19 mouse cellular contexts compared by ENCODE assay signal in the genomic region with DNA sequence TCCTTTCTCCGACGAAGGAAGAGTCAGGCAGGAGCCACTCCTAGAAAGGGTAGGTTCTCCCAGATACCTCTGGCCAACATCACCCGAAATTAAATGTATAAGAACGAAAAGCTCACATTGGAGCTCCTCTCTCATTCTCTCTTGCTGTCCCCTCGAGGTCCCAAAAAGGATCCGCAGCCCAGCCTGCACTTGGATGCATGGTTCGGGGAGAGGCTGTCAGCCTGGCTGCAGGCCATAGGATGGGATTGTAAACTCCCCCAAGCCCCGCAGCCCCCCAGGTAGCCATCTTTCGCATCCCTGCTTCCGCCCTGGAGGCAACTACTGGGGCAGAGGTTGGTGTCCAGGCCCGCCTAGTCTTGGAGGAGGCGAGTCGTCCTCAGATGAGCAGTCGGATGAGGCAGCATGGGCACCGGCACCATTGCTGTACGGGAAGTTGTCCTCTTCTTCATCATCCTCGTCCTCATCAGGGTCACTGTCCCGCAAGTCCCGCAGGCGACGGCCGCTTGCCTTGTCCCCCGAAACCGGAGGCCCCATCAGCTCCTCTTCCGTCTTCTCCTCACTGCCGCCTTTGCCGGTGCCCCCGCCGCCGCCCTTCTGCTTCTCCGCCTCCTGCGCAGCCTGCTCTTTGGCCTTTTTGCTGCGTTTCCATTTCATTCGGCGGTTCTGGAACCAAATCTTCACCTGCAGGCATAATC. TPM values are rescaled to one million over a fixed set of nuclear protein-coding genes. Genes with fewer than 3 reads are reported as not detected.
A peak's percentile ranks its signal among the peaks of the same experiment; 100 is the strongest.
DNase-seq lines count a peak whose midpoint lies in the region; ATAC-seq and TF ChIP-seq lines count a peak whose summit lies in the region.
"Had no signal": no experiment of that assay in that cellular context is flagged by ENCODE, and none has a peak within 500 bp of the region (broad histone marks: within the 10 kb centered on the region; RNA-seq: fewer than 3 reads in every experiment).

No protein-coding gene starts in this region.

- TF ChIP-seq CTCF in forebrain, postnatal 0 days (IDR thresholded peaks at IDR 0.05; ENCODE audit: low read depth): no peak

- H3K9me3 ChIP-seq in forebrain, postnatal 0 days (ENCODE audit: low read length): no peaks in the 10 kb centered on the region
- H3K9me3 ChIP-seq in forebrain, embryonic 13.5 days (replicated peaks): no peaks in the 10 kb centered on the region
- H3K9me3 ChIP-seq in midbrain, embryonic 11.5 days (ENCODE audit: control insufficient read depth, low read length): no peaks in the 10 kb centered on the region
- no peaks in the 10 kb centered on the region for H3K9me3 ChIP-seq in midbrain, embryonic 16.5 days (replicated peaks; ENCODE audit: control insufficient read depth, low read length, poor library complexity, severe bottlenecking)
- no peaks in the 10 kb centered on the region for H3K9me3 ChIP-seq in limb, embryonic 12.5 days
- no peaks in the 10 kb centered on the region for H3K9me3 ChIP-seq in stomach, embryonic 16.5 days (replicated peaks; ENCODE audit: control insufficient read depth, low read length)
- H3K9me3 ChIP-seq: hindbrain, embryonic 12.5 days had no signal

- WGBS in forebrain, postnatal 0 days: 4% methylated on average over 35 of the region's 35 CpGs
- WGBS in forebrain, embryonic 13.5 days: 1% methylated on average over 35 of the region's 35 CpGs
- WGBS in midbrain, embryonic 11.5 days: under 1% methylated on average over 35 of the region's 35 CpGs
- under 1% methylated on average over 35 of the region's 35 CpGs for WGBS in midbrain, embryonic 16.5 days
- 2% methylated on average over 35 of the region's 35 CpGs for WGBS in limb, embryonic 12.5 days
- WGBS in stomach, embryonic 16.5 days: 13% methylated on average over 35 of the region's 35 CpGs

- H3K27me3 ChIP-seq in forebrain, postnatal 0 days (ENCODE audit: insufficient read depth, low read length): peaks cover 90% of the 10 kb centered on the region
- peaks cover 100% of the 10 kb centered on the region for H3K27me3 ChIP-seq in forebrain, embryonic 13.5 days
- H3K27me3 ChIP-seq in midbrain, embryonic 11.5 days (ENCODE audit: control insufficient read depth, insufficient read depth, low read length): peaks cover 100% of the 10 kb centered on the region
- peaks cover 62% of the 10 kb centered on the region for H3K27me3 ChIP-seq in midbrain, embryonic 16.5 days (ENCODE audit: control insufficient read depth, insufficient read depth, low read depth, low read length)
- peaks cover 100% of the 10 kb centered on the region for H3K27me3 ChIP-seq in limb, embryonic 12.5 days
- H3K27me3 ChIP-seq in stomach, embryonic 16.5 days (ENCODE audit: control insufficient read depth, insufficient read depth, low read length): peaks cover 74% of the 10 kb centered on the region

- ATAC-seq in forebrain, postnatal 0 days: no peak
- ATAC-seq in forebrain, embryonic 13.5 days: no peak
- no peak for ATAC-seq in midbrain, embryonic 11.5 days (ENCODE audit: low FRiP score)
- ATAC-seq in midbrain, embryonic 16.5 days: no peak
- no peak for ATAC-seq in limb, embryonic 12.5 days (ENCODE audit: insufficient number of reproducible peaks, insufficient read depth, low FRiP score, low TSS enrichment, low read depth)
- no peak for ATAC-seq in stomach, embryonic 16.5 days (ENCODE audit: insufficient read depth, low FRiP score)
- ATAC-seq in megakaryocyte progenitor cell, adult 5-6 weeks (replicated peaks; ENCODE audit: poor library complexity): no peak

- H3K4me2 ChIP-seq in forebrain, postnatal 0 days (ENCODE audit: low read depth): no peak overlapping the region
- H3K4me2 ChIP-seq in forebrain, embryonic 13.5 days: no peak overlapping the region
- H3K4me2 ChIP-seq in midbrain, embryonic 11.5 days: no peak overlapping the region
- H3K4me2 ChIP-seq in midbrain, embryonic 16.5 days (ENCODE audit: low read length): no peak overlapping the region
- H3K4me2 ChIP-seq in limb, embryonic 12.5 days: no peak overlapping the region
- H3K4me2 ChIP-seq in stomach, embryonic 16.5 days (ENCODE audit: low read depth, low read length): peak overlapping the region; percentile 76
- H3K4me2 ChIP-seq: hindbrain, embryonic 12.5 days had no signal

- no peaks in the 10 kb centered on the region for H3K36me3 ChIP-seq in forebrain, postnatal 0 days (ENCODE audit: insufficient read depth)
- no peaks in the 10 kb centered on the region for H3K36me3 ChIP-seq in forebrain, embryonic 13.5 days (ENCODE audit: poor library complexity, severe bottlenecking)
- no peaks in the 10 kb centered on the region for H3K36me3 ChIP-seq in midbrain, embryonic 11.5 days (ENCODE audit: control insufficient read depth, insufficient read depth, low read length)
- no peaks in the 10 kb centered on the region for H3K36me3 ChIP-seq in midbrain, embryonic 16.5 days (ENCODE audit: control insufficient read depth, insufficient read depth, low read length)
- H3K36me3 ChIP-seq in limb, embryonic 12.5 days: no peaks in the 10 kb centered on the region
- no peaks in the 10 kb centered on the region for H3K36me3 ChIP-seq in stomach, embryonic 16.5 days (ENCODE audit: control insufficient read depth, insufficient read depth, low read length)
- H3K36me3 ChIP-seq: hindbrain, embryonic 12.5 days had no signal

- no peaks in the 10 kb centered on the region for H3K4me1 ChIP-seq in forebrain, postnatal 0 days (ENCODE audit: insufficient read depth)
- H3K4me1 ChIP-seq in forebrain, embryonic 13.5 days: peaks cover 23% of the 10 kb centered on the region
- peaks cover 14% of the 10 kb centered on the region for H3K4me1 ChIP-seq in midbrain, embryonic 11.5 days (ENCODE audit: control insufficient read depth, insufficient read depth, low read length)
- H3K4me1 ChIP-seq in midbrain, embryonic 16.5 days (ENCODE audit: control insufficient read depth, insufficient read depth, low read length): peaks cover 12% of the 10 kb centered on the region
- H3K4me1 ChIP-seq in limb, embryonic 12.5 days (replicated peaks): peaks cover 47% of the 10 kb centered on the region
- peaks cover 10% of the 10 kb centered on the region; the same call in 1 of the 2 replicates for H3K4me1 ChIP-seq in stomach, embryonic 16.5 days (ENCODE audit: control insufficient read depth, insufficient read depth, low read length)

- H3K4me3 ChIP-seq in forebrain, postnatal 0 days (ENCODE audit: low read depth, low read length): no peak overlapping the region
- no peak overlapping the region for H3K4me3 ChIP-seq in forebrain, embryonic 13.5 days
- no peak overlapping the region for H3K4me3 ChIP-seq in midbrain, embryonic 11.5 days (ENCODE audit: low read depth, low read length)
- H3K4me3 ChIP-seq in midbrain, embryonic 16.5 days (ENCODE audit: low read depth, low read length): no peak overlapping the region
- H3K4me3 ChIP-seq in limb, embryonic 12.5 days (replicated peaks): peak overlapping the region; percentile 7; the same call in 1 of the 2 replicates
- H3K4me3 ChIP-seq in stomach, embryonic 16.5 days (replicated peaks; ENCODE audit: low read length): peak overlapping the region; percentile 18
- H3K4me3 ChIP-seq: hindbrain, embryonic 12.5 days had no signal

- no peak overlapping the region for H3K27ac ChIP-seq in forebrain, postnatal 0 days (ENCODE audit: low read depth, low read length)
- H3K27ac ChIP-seq in forebrain, embryonic 13.5 days: no peak overlapping the region
- no peak overlapping the region for H3K27ac ChIP-seq in midbrain, embryonic 11.5 days (ENCODE audit: low read depth, low read length)
- no peak overlapping the region for H3K27ac ChIP-seq in midbrain, embryonic 16.5 days (ENCODE audit: low read length)
- no peak overlapping the region for H3K27ac ChIP-seq in limb, embryonic 12.5 days
- no peak overlapping the region for H3K27ac ChIP-seq in stomach, embryonic 16.5 days (ENCODE audit: low read length)
- H3K27ac ChIP-seq: hindbrain, embryonic 12.5 days had no signal

- peak; percentile 23 for DNase-seq in forebrain, postnatal 0 days
- DNase-seq in midbrain, embryonic 11.5 days (ENCODE audit: low spot score, missing footprints): peak; percentile 94
- no peak for DNase-seq in B cell, adult 2 months
- DNase-seq: adrenal gland, adult 2 months; cerebellum, adult 11-12 months; gastrocnemius, postnatal 25 days; kidney, adult 11 months; kidney, postnatal 10 days; liver; lung, adult 18-20 months; thymus, postnatal 25 days had no signal

- no peak overlapping the region for H3K9ac ChIP-seq in forebrain, postnatal 0 days
- no peak overlapping the region for H3K9ac ChIP-seq in forebrain, embryonic 13.5 days
- no peak overlapping the region for H3K9ac ChIP-seq in midbrain, embryonic 11.5 days (ENCODE audit: low read length)
- H3K9ac ChIP-seq in midbrain, embryonic 16.5 days (ENCODE audit: low read depth, low read length): no peak overlapping the region
- H3K9ac ChIP-seq in limb, embryonic 12.5 days (replicated peaks): no peak overlapping the region
- H3K9ac ChIP-seq in stomach, embryonic 16.5 days (ENCODE audit: low read length): peak overlapping the region; percentile 40
- H3K9ac ChIP-seq: hindbrain, embryonic 12.5 days had no signal

RNA-seq across cellular contexts. Expression of a gene that starts 4.6 kb away (rescaled TPM):
- total RNA-seq in forebrain, postnatal 0 days (2014; rRNA removed): not detected in 2 replicates
- polyA plus RNA-seq in forebrain, postnatal 0 days (2015; fragmentation: Nextera tagmentation; extraction: Ambion mirVana): not detected in 2 replicates
- polyA plus RNA-seq in forebrain, embryonic 13.5 days (2015; fragmentation: Nextera tagmentation; extraction: Ambion mirVana): not detected in 2 replicates
- polyA plus RNA-seq in midbrain, embryonic 11.5 days (2014; fragmentation: Nextera tagmentation; extraction: Ambion mirVana): not detected in 2 replicates
- not detected in 2 replicates for polyA plus RNA-seq in midbrain, embryonic 16.5 days (2015; fragmentation: Nextera tagmentation; extraction: Ambion mirVana)
- polyA plus RNA-seq in limb, embryonic 12.5 days (2016; fragmentation: Nextera tagmentation; extraction: Ambion mirVana): 0.20 and 0.33 TPM in 2 replicates
- 0.75 and 1.1 TPM in 2 replicates for polyA plus RNA-seq in stomach, embryonic 16.5 days (2015; fragmentation: Nextera tagmentation; extraction: Ambion mirVana)
- total RNA-seq in megakaryocyte progenitor cell, adult 5-6 weeks (2015): not detected in 2 replicates
- total RNA-seq in megakaryocyte progenitor cell, adult 5-6 weeks (2017): not detected in 2 replicates
- total RNA-seq: adrenal gland, adult 2 months; common myeloid progenitor, adult 5-6 weeks; gastrocnemius, postnatal 25 days; megakaryocyte-erythroid progenitor cell, adult 5-6 weeks had no signal
- polyA plus RNA-seq: adrenal gland, adult 2 months had no signal

RNA-seq across cellular contexts. Expression of a gene that starts 39.2 kb away (rescaled TPM):
- 18.0 and 29.6 TPM in 2 replicates for total RNA-seq in forebrain, postnatal 0 days (2014; rRNA removed)
- 9.7 and 17.0 TPM in 2 replicates for polyA plus RNA-seq in forebrain, postnatal 0 days (2015; fragmentation: Nextera tagmentation; extraction: Ambion mirVana)
- polyA plus RNA-seq in forebrain, embryonic 13.5 days (2015; fragmentation: Nextera tagmentation; extraction: Ambion mirVana): 26.0 and 26.6 TPM in 2 replicates
- polyA plus RNA-seq in midbrain, embryonic 11.5 days (2014; fragmentation: Nextera tagmentation; extraction: Ambion mirVana): 26.4 and 32.1 TPM in 2 replicates
- polyA plus RNA-seq in midbrain, embryonic 16.5 days (2015; fragmentation: Nextera tagmentation; extraction: Ambion mirVana): 21.1 and 21.3 TPM in 2 replicates
- polyA plus RNA-seq in limb, embryonic 12.5 days (2016; fragmentation: Nextera tagmentation; extraction: Ambion mirVana): 31.7 and 32.5 TPM in 2 replicates
- 26.5 and 28.5 TPM in 2 replicates for polyA plus RNA-seq in stomach, embryonic 16.5 days (2015; fragmentation: Nextera tagmentation; extraction: Ambion mirVana)
- 19.6 and 22.0 TPM in 2 replicates for total RNA-seq in megakaryocyte progenitor cell, adult 5-6 weeks (2015)
- 16.7 and 25.4 TPM in 2 replicates for total RNA-seq in megakaryocyte progenitor cell, adult 5-6 weeks (2017)

Comparison
In these comparisons a context has a peak if more than half of its experiments do, and no peak if none do; other contexts are left out.
1. DNase-seq: peak in forebrain, postnatal 0 days (single experiment) and midbrain, embryonic 11.5 days (single experiment); none in B cell, adult 2 months (0 of 2).
2. H3K4me3 ChIP-seq: peak in limb, embryonic 12.5 days (single experiment) and stomach, embryonic 16.5 days (single experiment); none in forebrain, postnatal 0 days (single experiment), forebrain, embryonic 13.5 days (single experiment), midbrain, embryonic 11.5 days (single experiment) and midbrain, embryonic 16.5 days (single experiment).